Mouse (Mus musculus) midbrain, embryonic 14.5 days (tissue): ENCODE measurements at regions not wholly inside any gene's neighbourhood (a gene's known extent, or its start where the extent isn't known, plus 50 kb on each side); places are given as distances from the start of the nearest gene placed in this dataset.

Experiments used
- ATAC-seq: fragments of 200-750 bp; cut with Nextera tagmentation; 2 replicates; pipeline ENCODE4 v1.8.0; 2017; ENCODE audit warnings: moderate number of reproducible peaks, moderate library complexity; ENCODE audit not compliant: low FRiP score, low TSS enrichment
- DNase-seq: peaks from one replicate; pipeline ENCODE4 v3.0.0-alpha.2; 2015
- H3K27ac ChIP-seq: fragments of 300-500 bp; sonication (generic); replicated peaks from 2 replicates; pipeline ENCODE4 v1.5.1; 2014; ENCODE audit warnings: mild to moderate bottlenecking, low read depth, low read length, moderate library complexity
- H3K27me3 ChIP-seq: fragments of 300-500 bp; sonication (generic); 2 replicates; pipeline ENCODE4 v1.6.1; 2014; ENCODE audit warnings: low read length, control low read depth, mixed read lengths; ENCODE audit not compliant: control insufficient read depth, insufficient read depth
- H3K36me3 ChIP-seq: fragments of 300-500 bp; sonication (generic); 2 replicates; pipeline ENCODE4 v1.6.1; 2014; ENCODE audit warnings: low read length, control low read depth; ENCODE audit not compliant: control insufficient read depth, insufficient read depth
- H3K4me1 ChIP-seq: fragments of 300-500 bp; sonication (generic); 2 replicates; pipeline ENCODE4 v1.6.1; 2014; ENCODE audit warnings: mild to moderate bottlenecking, antibody characterized with exemption, low read length, control low read depth; ENCODE audit not compliant: control insufficient read depth, insufficient read depth
- H3K4me2 ChIP-seq: fragments of 300-500 bp; sonication (generic); 2 replicates; pipeline ENCODE4 v1.6.1; 2014; ENCODE audit warnings: mild to moderate bottlenecking, low read length, moderate library complexity
- H3K4me3 ChIP-seq: fragments of 300-500 bp; sonication (generic); replicated peaks from 2 replicates; pipeline ENCODE4 v1.5.1; 2014; ENCODE audit warnings: low read depth, low read length
- H3K9ac ChIP-seq: fragments of 300-500 bp; sonication (generic); replicated peaks from 2 replicates; pipeline ENCODE4 v1.6.1; 2014; ENCODE audit warnings: mild to moderate bottlenecking, low read length, moderate library complexity
- H3K9me3 ChIP-seq: fragments of 300-500 bp; sonication (generic); 2 replicates; pipeline ENCODE4 v1.6.1; 2016; ENCODE audit warnings: low read length, control low read depth, mixed read lengths; ENCODE audit not compliant: control insufficient read depth
- WGBS: fragments of 180-500 bp; shearing (Covaris S2); extraction: QIAGEN DNeasy Blood & Tissue Kit; methylation state at CpG from one replicate; pipeline ENCODE4 v1.1.7; 2014; 5-methylcytosine and 5-hydroxymethylcytosine counted together

- Histone ChIP-seq H3K4me3 (no peak overlapping the region), H3K4me1 (peaks cover 26% of the 10 kb centered on the region; the same call in 1 of the 2 replicates), H3K36me3 (no peaks in the 10 kb centered on the region), H3K9me3 (no peaks in the 10 kb centered on the region), H3K9ac (no peak overlapping the region), H3K27ac (no peak overlapping the region), H3K27me3 (no peaks in the 10 kb centered on the region), H3K4me2 (no peak overlapping the region)
- DNase-seq, result no peak
- 79% methylated on average over 2 of the region's 2 CpGs for WGBS
- ATAC-seq, result no peak
Measured at GRCm38 (mm10) chr11:71436801-71437200, 206.3 kb upstream of the Nlrp1b start.

- Histone ChIP-seq H3K9ac (no peak overlapping the region; the same call in 1 of the 2 replicates), H3K9me3 (no peaks in the 10 kb centered on the region), H3K4me3 (peak overlapping the region; percentile 16), H3K4me2 (peak overlapping the region; percentile 52), H3K27me3 (no peaks in the 10 kb centered on the region), H3K4me1 (peaks cover 16% of the 10 kb centered on the region; the same call in 1 of the 2 replicates), H3K36me3 (no peaks in the 10 kb centered on the region), H3K27ac (peak overlapping the region; percentile 63)
- ATAC-seq, result peak; percentile 81
- DNase-seq, result peak; percentile 76
- 2% methylated on average over 17 of the region's 17 CpGs for WGBS
Measured at GRCm38 (mm10) chr11:71439871-71440270, 209.3 kb upstream of the Nlrp1b start.

DNA sequence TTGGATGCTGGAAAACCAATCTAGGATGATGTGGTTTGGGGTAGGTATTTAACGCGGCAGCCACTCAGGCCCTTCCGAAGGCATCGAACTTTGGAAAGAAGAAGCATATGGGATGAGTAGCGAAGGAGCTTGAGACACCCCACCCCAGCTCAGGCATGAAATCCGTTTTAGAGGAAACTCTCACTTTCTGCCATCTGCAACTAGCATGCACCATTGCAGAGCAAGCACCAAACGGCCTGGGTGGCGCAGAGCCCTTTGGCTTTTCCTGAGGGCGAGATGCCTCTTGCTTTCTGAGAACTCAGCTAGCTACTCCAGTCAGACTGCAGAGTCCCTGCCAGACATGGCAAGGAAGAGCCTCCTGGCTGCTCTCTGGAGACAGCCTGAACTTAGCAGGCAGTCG, 209.9 kb upstream of the Nlrp1b start:
- H3K4me3 ChIP-seq, result peak overlapping the region; percentile 16
- no peaks in the 10 kb centered on the region for H3K9me3 ChIP-seq
- H3K27me3 ChIP-seq, result no peaks in the 10 kb centered on the region
- peak; percentile 43 for DNase-seq
- peaks cover 13% of the 10 kb centered on the region; the same call in 1 of the 2 replicates for H3K4me1 ChIP-seq
- H3K9ac ChIP-seq, result no peak overlapping the region; the same call in 1 of the 2 replicates
- peak overlapping the region; percentile 63 for H3K27ac ChIP-seq
- WGBS, result 48% methylated on average over 10 of the region's 10 CpGs
- no peak for ATAC-seq
- H3K36me3 ChIP-seq, result no peaks in the 10 kb centered on the region
- H3K4me2 ChIP-seq, result peak overlapping the region; percentile 52

- Histone ChIP-seq H3K4me3 (no peak overlapping the region), H3K4me1 (peaks cover 8% of the 10 kb centered on the region; the same call in 1 of the 2 replicates), H3K9me3 (no peaks in the 10 kb centered on the region), H3K9ac (no peak overlapping the region), H3K27ac (no peak overlapping the region), H3K4me2 (no peak overlapping the region), H3K36me3 (no peaks in the 10 kb centered on the region), H3K27me3 (no peaks in the 10 kb centered on the region)
- WGBS, result 37% methylated on average over 6 of the region's 6 CpGs
- no peak for ATAC-seq
- DNase-seq, result no peak
Measured at GRCm38 (mm10) chr11:71444056-71444455, 213.5 kb upstream of the Nlrp1b start.

GRCm38 (mm10) chr11:71446641-71447040, 216.1 kb upstream of the Nlrp1b start:
- H3K4me2 ChIP-seq, result no peak overlapping the region
- H3K36me3 ChIP-seq, result no peaks in the 10 kb centered on the region
- H3K4me3 ChIP-seq, result no peak overlapping the region
- H3K4me1 ChIP-seq, result no peaks in the 10 kb centered on the region
- H3K27ac ChIP-seq, result no peak overlapping the region
- WGBS, result 68% methylated on average over 5 of the region's 5 CpGs
- H3K27me3 ChIP-seq, result no peaks in the 10 kb centered on the region
- DNase-seq (no peak), ATAC-seq (no peak)
- H3K9me3 ChIP-seq, result no peaks in the 10 kb centered on the region
- H3K9ac ChIP-seq, result no peak overlapping the region

GRCm38 (mm10) chr11:71447841-71448745, 217.6 kb upstream of the Nlrp1b start:
- Histone ChIP-seq H3K27ac (no peak overlapping the region), H3K9me3 (no peaks in the 10 kb centered on the region), H3K4me3 (no peak overlapping the region), H3K9ac (no peak overlapping the region), H3K36me3 (no peaks in the 10 kb centered on the region), H3K4me2 (no peak overlapping the region), H3K4me1 (no peaks in the 10 kb centered on the region), H3K27me3 (no peaks in the 10 kb centered on the region)
- 63% methylated on average over 10 of the region's 10 CpGs for whole genome bisulfite sequencing
- DNase-seq (peak; percentile 43), ATAC-seq (no peak)

- H3K27me3 ChIP-seq, result no peaks in the 10 kb centered on the region
- H3K4me3 ChIP-seq, result no peak overlapping the region
- no peak overlapping the region for H3K27ac ChIP-seq
- H3K9me3 ChIP-seq, result no peaks in the 10 kb centered on the region
- no peak overlapping the region for H3K4me2 ChIP-seq
- H3K4me1 ChIP-seq, result peaks cover 5% of the 10 kb centered on the region
- DNase-seq (no peak), ATAC-seq (no peak)
- H3K9ac ChIP-seq, result no peak overlapping the region
- WGBS, result 84% methylated on average over 3 of the region's 3 CpGs
- H3K36me3 ChIP-seq, result no peaks in the 10 kb centered on the region
Measured at GRCm38 (mm10) chr11:71480094-71480493, 249.6 kb upstream of the Nlrp1b start.

- Histone ChIP-seq H3K36me3 (no peaks in the 10 kb centered on the region), H3K27ac (peak overlapping the region; percentile 60), H3K4me1 (peaks cover 16% of the 10 kb centered on the region), H3K9ac (no peak overlapping the region), H3K27me3 (no peaks in the 10 kb centered on the region), H3K9me3 (no peaks in the 10 kb centered on the region), H3K4me3 (no peak overlapping the region), H3K4me2 (no peak overlapping the region)
- DNase-seq (peak; percentile 79), ATAC-seq (peak; percentile 66; the same call in 1 of the 2 replicates)
- 5% methylated on average over 5 of the region's 5 CpGs for WGBS
Measured at GRCm38 (mm10) chr11:71497863-71498262, 251.9 kb upstream of the Wscd1 start.

GRCm38 (mm10) chr11:71498299-71498698, 251.4 kb upstream of the Wscd1 start:
- Histone ChIP-seq H3K27me3 (no peaks in the 10 kb centered on the region), H3K27ac (peak overlapping the region; percentile 60), H3K9ac (no peak overlapping the region), H3K9me3 (no peaks in the 10 kb centered on the region), H3K36me3 (no peaks in the 10 kb centered on the region), H3K4me2 (no peak overlapping the region), H3K4me1 (peaks cover 16% of the 10 kb centered on the region), H3K4me3 (no peak overlapping the region)
- ATAC-seq (no peak), DNase-seq (no peak)
- WGBS, result 62% methylated on average over 3 of the region's 3 CpGs
